Mouse (Mus musculus) retina, embryonic 14.5 days (tissue): ENCODE measurements around the gene Mms19.

Experiments
- DNase-seq: peaks from one replicate; pipeline ENCODE4 v3.0.0-alpha.2; 2015; ENCODE audit warnings: low spot score

Gene Mms19

GRCm38 (mm10) chr19:41998770-41999548, 18.0 kb upstream of the Mms19 start:
- DNase-seq, result no peak

DNA sequence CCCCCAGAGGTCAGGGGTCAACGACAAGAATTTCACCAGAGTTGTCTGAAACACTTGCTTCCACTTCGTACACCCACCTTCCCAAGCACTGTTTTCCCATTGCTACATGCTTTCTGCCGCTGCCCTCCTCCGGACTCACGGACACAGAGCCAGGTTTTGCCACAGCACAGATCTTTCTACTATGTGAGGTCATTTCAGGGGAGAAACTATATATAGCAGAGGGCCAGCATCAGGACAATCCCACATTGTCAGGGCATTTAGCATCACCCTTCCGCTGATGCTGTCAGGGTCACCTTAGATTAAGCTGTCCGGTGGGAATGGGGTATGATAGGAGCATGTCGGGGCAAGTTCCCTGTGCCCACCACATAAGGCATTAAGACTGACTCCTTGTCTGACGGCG, 16.1 kb upstream of the Mms19 start:
- no peak for DNase-seq

GRCm38 (mm10) chr19:41995483-41995882, 14.5 kb upstream of the Mms19 start:
- no peak for DNase-seq

DNA sequence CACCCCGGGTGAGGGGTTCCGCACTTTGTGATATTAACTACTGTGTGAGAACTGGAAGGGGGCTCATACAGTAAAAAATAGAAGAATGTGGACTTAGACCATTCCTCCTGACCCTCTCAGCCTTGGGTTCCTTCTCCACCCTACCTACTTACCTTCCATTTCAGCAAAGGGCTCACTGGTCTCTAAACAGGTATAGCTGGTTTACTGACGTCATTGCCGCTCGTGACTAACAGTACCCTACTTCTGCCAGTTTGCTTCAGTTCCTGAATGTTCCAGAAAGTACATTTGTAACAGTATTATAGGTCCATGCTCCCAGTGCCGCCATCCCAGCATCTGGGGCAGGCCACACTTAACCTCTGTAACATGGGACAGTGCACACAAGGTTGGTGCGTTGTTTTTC, 13.1 kb upstream of the Mms19 start:
- DNase-seq, result no peak

- DNase-seq, result no peak
Measured at GRCm38 (mm10) chr19:41993484-41993883, 12.5 kb upstream of the Mms19 start.

DNA sequence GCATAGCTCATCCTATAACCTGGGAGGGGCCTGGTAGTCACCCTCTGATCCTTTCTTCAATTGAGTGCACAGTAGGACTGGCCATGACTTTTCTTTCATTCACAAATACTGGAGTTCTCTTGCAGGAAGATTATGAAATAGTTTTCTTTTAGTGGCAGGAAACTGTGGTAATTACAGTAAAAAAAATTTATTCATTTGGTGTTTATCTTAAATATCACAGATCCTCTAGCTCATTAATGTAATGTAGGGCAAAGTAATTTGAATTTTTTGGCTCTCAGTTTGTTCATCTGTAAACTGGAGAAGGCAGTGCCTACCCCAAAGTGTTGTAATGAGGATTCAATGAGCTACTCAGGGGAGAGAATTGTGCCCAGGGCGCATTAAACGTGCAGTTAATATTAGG, 12.0 kb upstream of the Mms19 start:
- no peak for DNase-seq

- DNase-seq, result no peak
Measured at GRCm38 (mm10) chr19:41991926-41992477, 11.0 kb upstream of the Mms19 start.

- no peak for DNase-seq
Measured at GRCm38 (mm10) chr19:41989810-41990209, 8.9 kb upstream of the Mms19 start.

DNA sequence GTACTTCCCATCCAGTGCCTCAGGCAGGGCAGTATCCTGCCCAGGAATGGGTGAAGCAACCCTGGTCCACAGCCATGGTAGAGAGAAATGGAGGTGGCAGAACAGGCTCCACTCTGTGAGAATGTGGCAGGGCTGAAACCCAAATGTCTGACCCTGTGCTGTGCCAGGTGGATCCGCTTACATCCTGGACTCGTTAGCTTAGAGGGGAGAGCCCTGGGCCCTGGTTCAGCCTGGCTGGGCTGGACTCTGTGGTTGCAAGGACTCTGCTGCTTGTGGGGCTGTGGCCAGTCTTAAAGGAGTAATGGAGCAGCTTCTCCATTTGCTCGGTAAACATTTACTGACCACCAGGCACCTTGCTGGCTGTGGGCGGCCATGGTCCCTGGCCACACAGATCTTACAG, 6.2 kb upstream of the Mms19 start:
- no peak for DNase-seq

DNA sequence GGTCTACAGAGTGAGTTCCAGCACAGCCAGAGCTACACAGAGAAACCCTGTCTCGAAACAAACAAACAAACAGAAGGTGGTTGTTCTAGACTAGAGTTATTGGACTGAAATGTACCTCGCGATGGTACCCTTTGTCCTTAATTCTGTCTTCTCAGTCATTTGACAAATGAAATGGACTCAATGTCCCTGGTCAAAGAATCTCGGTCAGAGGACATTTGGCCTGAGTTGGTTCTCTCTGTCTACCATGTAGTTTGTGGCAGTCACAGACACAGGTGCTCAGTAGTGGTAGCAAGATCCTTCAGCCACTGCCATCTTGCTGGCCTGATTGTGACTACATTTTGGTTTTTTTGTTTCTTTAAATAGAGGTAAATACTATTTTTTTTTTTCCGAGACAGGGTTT, 5.0 kb upstream of the Mms19 start:
- no peak for DNase-seq

GRCm38 (mm10) chr19:41982791-41983150, 1.8 kb upstream of the Mms19 start:
- no peak for DNase-seq

- DNase-seq, result peak; percentile 43
Measured at GRCm38 (mm10) chr19:41981931-41982790, 1.2 kb upstream of the Mms19 start.

GRCm38 (mm10) chr19:41981595-41981927, 604 bp upstream of the Mms19 start, which contains the start of gene Ubtd1:
Gene Ubtd1 (plus strand): TSS chr19:41981763.
- no peak for DNase-seq

DNA sequence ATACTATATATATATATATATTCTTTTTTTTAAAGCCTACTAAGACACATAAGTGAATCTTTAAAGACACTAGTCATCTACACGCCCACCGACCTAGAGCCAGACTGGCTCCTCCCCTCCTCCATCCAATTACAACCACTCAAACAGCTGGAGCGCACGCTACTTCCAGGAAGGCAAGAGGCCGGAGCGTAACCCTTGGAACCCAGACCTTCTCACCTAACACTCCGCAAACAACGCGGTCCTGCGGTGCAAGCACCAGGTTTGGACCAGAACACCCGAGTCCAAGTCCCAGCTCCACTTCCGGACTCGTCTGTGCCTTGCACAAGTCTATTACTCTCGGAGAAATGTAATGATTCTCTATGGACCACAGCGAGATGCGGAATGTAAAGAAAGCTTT, 537 bp downstream of the Mms19 start:
- DNase-seq, result peak; percentile 56

GRCm38 (mm10) chr19:41973891-41974794, 6.8 kb downstream of the Mms19 start:
- no peak for DNase-seq

- no peak for DNase-seq
Measured at GRCm38 (mm10) chr19:41969618-41970017, 11.3 kb downstream of the Mms19 start.

- no peak for DNase-seq
Measured at GRCm38 (mm10) chr19:41953574-41953973, 27.4 kb downstream of the Mms19 start.

GRCm38 (mm10) chr19:41952287-41952686, 28.7 kb downstream of the Mms19 start:
- peak; percentile 51 for DNase-seq

GRCm38 (mm10) chr19:41943841-41944240, 37.1 kb downstream of the Mms19 start:
- no peak for DNase-seq

- DNase-seq, result no peak
Measured at GRCm38 (mm10) chr19:41938539-41938938, 42.4 kb downstream of the Mms19 start.

DNA sequence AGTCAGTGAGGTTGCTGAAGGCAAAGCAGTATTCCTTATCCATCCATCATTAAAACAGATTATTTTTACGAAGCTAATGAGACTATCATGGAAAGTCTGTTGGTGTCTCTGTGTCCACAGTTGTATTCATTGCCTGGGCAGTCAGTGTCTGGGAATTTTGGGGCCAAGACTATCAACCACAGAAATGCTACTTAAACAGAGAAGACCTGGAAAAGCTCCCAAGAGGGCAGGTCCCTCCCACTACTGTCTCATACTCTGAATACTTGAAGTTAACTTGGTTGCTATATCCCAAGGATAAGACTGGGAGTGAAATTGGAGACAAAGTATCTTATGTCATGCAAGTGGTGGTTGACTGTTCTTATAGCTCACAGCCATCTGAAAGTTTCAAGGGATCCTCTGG, 45.0 kb downstream of the Mms19 start:
- DNase-seq, result no peak

- peak; percentile 39 for DNase-seq
Measured at GRCm38 (mm10) chr19:41934124-41934523, 46.8 kb downstream of the Mms19 start.
